Mouse (Mus musculus): ENCODE data around the gene AU021092.

The AU021092 gene

GRCm38 (mm10) chr16:5214126-5214525 lies 8.0 kb downstream of the AU021092 start:
- DNase-seq (ENCODE audit: low spot score in 2 of 2), result no peak

DNA sequence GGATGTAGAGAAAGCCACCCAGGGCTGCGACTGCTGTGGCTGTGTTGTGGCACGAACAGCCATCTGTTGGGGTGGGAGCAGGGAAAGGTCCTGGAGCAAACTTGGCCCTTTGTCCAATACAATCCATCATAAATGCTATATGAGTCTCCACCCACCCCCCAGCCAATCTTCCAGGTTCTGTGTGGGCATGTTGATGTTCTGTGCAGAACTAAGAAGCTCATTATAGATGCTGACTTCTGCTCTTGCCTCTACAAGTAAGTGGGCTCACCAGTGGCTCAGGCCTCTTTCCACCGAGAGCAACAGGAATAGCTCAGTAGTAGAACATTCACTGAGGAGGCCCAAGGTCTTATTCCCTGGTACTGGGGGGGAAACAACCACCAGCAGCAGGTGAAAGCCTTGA lies 9.9 kb downstream of the AU021092 start:
- DNase-seq (ENCODE audit: low spot score in 2 of 2), result no peak

DNA sequence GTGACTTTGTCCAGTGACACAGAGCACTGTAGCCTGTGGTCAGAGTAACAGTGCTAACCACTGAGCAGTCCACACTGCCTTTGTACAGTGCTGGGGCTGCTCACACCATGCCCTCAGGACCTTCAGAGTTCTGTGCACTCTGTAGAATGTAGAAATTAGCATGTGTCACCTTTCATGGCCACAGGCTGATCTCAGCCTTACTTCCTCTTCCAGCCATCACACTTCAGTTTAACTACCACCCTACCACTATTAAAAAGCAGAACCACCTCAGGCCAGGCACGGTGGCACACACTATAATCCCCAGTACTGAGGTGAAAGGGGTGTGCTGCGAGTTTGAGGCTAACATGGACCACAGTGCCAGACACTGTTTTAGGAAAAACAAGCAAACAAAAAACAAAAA lies 11.7 kb downstream of the AU021092 start:
- no peak for DNase-seq (ENCODE audit: low spot score in 2 of 2)

DNA sequence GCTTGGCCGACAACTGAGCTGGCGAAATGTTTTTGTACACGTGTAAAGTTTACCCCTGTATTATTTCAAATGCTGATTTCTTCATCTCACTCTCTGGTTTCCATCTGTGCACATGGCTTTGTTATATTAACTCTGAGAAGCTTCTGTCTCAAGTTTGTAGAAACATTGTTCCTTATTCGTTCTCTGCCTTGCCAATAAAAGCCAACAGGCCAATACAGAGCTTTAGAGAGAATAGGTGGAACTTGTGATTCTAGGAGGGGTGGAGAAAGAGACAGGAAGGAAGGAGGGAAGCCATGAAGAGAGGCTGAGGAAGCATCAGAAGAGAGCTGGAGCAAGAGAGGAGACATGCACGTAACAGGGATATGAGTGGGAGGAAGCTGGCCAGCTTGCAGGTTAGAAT lies 16.0 kb downstream of the AU021092 start:
- DNase-seq (ENCODE audit: low spot score in 2 of 2), result no peak

DNA sequence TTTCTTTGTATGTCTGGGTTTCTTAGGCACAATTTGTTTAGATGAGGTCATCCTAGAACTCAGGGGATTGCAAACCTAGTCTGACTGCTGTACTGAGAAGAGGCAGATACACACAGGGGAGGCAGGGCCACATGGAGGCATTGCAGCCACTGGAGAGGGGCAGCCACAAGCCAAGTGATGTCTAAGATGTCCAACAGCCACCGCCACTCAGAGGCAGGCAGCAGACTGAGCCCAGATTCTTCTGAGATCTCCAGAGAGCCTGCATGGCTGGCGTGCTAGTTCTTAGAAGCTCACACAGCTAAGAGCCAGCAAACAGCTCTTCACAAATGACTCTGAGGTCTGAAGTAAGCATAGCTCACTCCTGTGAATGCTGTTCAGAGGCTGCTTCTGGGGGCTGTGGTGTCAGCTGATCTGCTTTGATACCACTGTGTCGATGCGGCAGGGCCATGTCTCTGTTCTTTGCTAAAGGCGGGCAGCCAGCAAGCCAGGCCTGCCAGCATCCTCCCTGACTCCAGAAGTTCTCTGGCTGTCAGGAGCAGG lies 16.6 kb downstream of the AU021092 start:
- DNase-seq (ENCODE audit: low spot score in 2 of 2), result no peak

- peak; percentile 65 to 75 for DNase-seq (ENCODE audit: low spot score in 2 of 2)
Measured at GRCm38 (mm10) chr16:5203668-5204433, 18.2 kb downstream of the AU021092 start, which contains the start of gene Nagpa. Gene Nagpa, minus strand, starts transcription at chr16:5204012.

- DNase-seq (ENCODE audit: low spot score in 2 of 2), result no peak
Measured at GRCm38 (mm10) chr16:5203200-5203599, 18.9 kb downstream of the AU021092 start.

GRCm38 (mm10) chr16:5202681-5203080 lies 19.4 kb downstream of the AU021092 start:
- peak in 1 of 2 experiments; percentile 39 for DNase-seq (ENCODE audit: low spot score in 2 of 2)

DNA sequence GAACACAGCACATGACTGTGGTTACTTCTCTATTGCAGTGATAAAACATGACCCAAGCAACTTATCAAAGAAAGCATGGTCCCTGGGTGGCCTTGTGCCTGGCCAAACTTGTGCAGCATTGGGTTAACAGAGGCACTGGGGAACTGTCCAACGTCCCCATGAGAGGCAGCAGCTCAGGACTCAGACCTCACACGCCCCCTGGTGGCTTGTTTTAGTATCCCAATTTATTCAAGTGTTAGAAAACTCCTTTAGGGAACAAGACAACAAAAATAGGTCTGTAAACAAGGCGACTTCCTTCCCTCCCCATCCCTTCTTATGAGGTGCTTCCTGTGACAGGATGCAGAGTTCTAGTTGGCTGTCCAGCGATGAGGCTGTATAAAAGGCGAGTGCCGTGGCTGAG lies 27.0 kb downstream of the AU021092 start:
- peak in 1 of 2 experiments; percentile 23 for DNase-seq (ENCODE audit: low spot score in 2 of 2)

GRCm38 (mm10) chr16:5186234-5186633 lies 35.9 kb downstream of the AU021092 start:
- peak in 1 of 2 experiments; percentile 12 for DNase-seq (ENCODE audit: low spot score in 2 of 2)

GRCm38 (mm10) chr16:5185691-5186090 lies 36.4 kb downstream of the AU021092 start:
- no peak for DNase-seq (ENCODE audit: low spot score in 2 of 2)

DNA sequence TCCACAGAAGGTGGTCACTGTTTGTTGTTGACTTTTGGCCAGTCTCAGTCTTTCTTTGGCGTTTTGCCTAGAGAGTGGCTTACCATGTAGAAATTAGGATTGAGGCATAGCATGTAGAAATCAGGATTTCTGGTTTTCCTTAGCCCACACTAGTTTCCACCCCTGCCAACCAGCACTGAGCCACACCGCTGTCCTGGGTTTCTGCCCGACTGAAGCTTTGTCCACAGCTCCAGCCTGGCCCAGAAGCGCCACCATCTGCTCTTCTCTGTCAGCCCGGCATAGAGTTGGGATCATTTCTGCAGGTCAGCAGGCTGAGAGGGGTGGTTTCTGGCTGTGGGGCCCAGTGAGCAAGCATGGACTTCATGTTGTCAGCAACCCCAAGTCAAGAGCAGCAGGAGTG lies 37.1 kb downstream of the AU021092 start:
- DNase-seq (ENCODE audit: low spot score in 2 of 2), result no peak

DNA sequence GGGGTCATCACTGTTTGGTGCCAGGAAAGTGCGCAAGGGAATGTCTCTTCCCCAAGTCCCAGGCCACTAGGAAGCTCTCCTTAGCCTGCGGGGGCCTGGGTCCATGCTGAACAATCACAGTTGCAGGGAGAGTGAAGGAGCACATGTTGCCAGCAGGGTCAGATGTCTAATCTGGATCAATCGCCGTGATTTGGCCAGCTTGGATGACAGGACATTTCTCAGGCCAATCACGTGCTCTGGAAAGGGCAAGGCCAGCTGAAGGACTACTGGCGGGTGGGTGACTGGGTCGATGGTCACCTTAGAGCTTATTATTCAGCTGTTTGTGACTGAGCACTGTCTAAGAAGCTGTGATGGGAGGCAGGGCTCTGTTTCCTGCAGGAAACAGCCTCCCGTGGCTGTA lies 38.0 kb downstream of the AU021092 start:
- DNase-seq (ENCODE audit: low spot score in 2 of 2), result no peak

- DNase-seq (ENCODE audit: low spot score in 2 of 2), result no peak
Measured at GRCm38 (mm10) chr16:5183310-5183975, 38.7 kb downstream of the AU021092 start.

- DNase-seq (ENCODE audit: low spot score in 2 of 2), result no peak
Measured at GRCm38 (mm10) chr16:5172636-5173035, 49.5 kb downstream of the AU021092 start.

DNA sequence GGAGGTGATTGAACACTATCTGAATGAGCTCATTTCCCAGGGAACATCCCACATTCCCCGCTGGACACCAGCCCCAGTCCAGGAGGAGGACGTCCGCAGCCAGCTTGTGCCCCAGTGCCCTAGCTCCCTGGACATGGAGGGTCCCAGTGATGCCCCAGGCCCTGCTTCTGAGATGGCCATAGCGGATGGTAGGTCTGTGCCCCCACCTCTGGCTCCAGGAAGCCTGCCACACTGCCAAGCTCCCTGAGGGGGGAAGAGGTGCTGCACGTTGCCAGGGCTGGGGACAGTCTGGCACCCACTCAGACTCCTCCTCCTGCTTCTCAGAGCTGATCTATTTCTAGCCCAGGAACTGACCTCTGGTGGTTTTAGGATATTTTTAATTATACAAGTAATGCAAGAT lies 53.3 kb downstream of the AU021092 start:
- no peak for DNase-seq (ENCODE audit: low spot score in 2 of 2)

- no peak for DNase-seq (ENCODE audit: low spot score in 2 of 2)
Measured at GRCm38 (mm10) chr16:5168038-5168437, 54.1 kb downstream of the AU021092 start.

DNA sequence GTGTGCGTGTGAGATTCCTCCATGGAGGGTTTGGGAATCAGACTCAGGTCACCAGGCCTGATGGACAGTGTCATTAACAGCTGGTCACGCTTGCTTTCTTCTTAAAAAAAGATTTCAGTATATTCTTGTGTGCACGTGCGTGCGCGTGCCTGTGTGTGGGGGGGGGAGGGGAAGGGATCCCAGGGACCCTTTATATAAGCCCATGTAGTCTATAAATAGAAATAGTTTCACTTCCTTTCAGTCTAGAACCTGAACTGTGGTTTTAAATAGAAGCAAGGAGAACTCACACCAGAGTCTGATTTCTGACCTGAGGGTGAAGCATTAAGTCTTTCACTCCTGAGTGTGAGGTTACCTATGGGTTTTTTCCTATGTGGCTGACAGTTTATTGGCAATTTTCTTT lies 57.8 kb downstream of the AU021092 start:
- no peak for DNase-seq (ENCODE audit: low spot score in 2 of 2)
